Mouse (Mus musculus) G1E (cell line): ENCODE results near the gene Scaf4. TPM values are rescaled to one million over a fixed set of nuclear protein-coding genes. Genes with fewer than 3 reads are reported as not detected.
"Not testable (repeated sequence)": the region's sequence is repeated elsewhere in the genome, so short reads cannot be mapped to it uniquely, and the experiment has no call there.

Experiments
- ATAC-seq: 2 replicates; pipeline ENCODE4 v1.8.0; 2016; ENCODE audit warnings: mild to moderate bottlenecking; ENCODE audit not compliant: insufficient number of reproducible peaks, poor library complexity, low FRiP score, severe bottlenecking; ENCODE audit errors: extremely low read depth
- DNase-seq: peaks from one replicate; pipeline ENCODE4 v3.0.0; 2012; ENCODE audit warnings: low spot score
- H3K27me3 ChIP-seq: 2 replicates; pipeline ENCODE4 v1.6.1; 2012; ENCODE audit warnings: mild to moderate bottlenecking, low read length, inconsistent platforms; ENCODE audit not compliant: insufficient read depth
- H3K36me3 ChIP-seq: replicated peaks from 2 replicates; pipeline ENCODE3; 2012; ENCODE audit warnings: mild to moderate bottlenecking, inconsistent platforms
- H3K4me1 ChIP-seq: 2 replicates; pipeline ENCODE4 v1.6.1; 2012; ENCODE audit warnings: low read depth, low read length, inconsistent platforms, mixed read lengths; ENCODE audit not compliant: insufficient read depth
- H3K4me3 ChIP-seq: 2 replicates; pipeline ENCODE4 v1.5.1; 2012; ENCODE audit warnings: low read depth, mild to moderate bottlenecking, inconsistent platforms, low read length, moderate library complexity, mixed read lengths
- H3K9me3 ChIP-seq: replicated peaks from 2 replicates; pipeline ENCODE4 v1.6.1; 2012; ENCODE audit warnings: inconsistent platforms
- CTCF ChIP-seq: IDR thresholded peaks from 2 replicates; pipeline ENCODE4 v1.5.1; 2012; ENCODE audit warnings: low read depth, low read length, inconsistent platforms, mixed read lengths
- GATA1 ChIP-seq: IDR thresholded peaks from 2 replicates; pipeline ENCODE4 v1.6.1; 2012; ENCODE audit warnings: borderline replicate concordance, low read length, inconsistent platforms, mixed read lengths
- GATA2 ChIP-seq: IDR thresholded peaks from 2 replicates; pipeline ENCODE4 v1.6.1; 2012; ENCODE audit warnings: low read depth, low read length, inconsistent platforms, borderline replicate concordance
- POLR2AphosphoS5 ChIP-seq: IDR thresholded peaks from 2 replicates; pipeline ENCODE4 v1.6.1; 2012; ENCODE audit warnings: low read depth, low read length, inconsistent platforms; ENCODE audit not compliant: insufficient replicate concordance
- TAL1 ChIP-seq: conservative IDR thresholded peaks from 2 replicates; pipeline ENCODE4 v1.6.1; 2012; ENCODE audit warnings: low read depth, low read length, inconsistent platforms, mixed read lengths
- polyA plus RNA-seq: library from polyadenylated mRNA; stranded (reverse); fragments of >175 nt; gene quantifications from 2 replicates; pipeline ENCODE4 v1.2.3, GENCODE M21; 2012
- total RNA-seq, 2 experiments: library from RNA; stranded (forward) in 1 of 2; stranded (reverse) in 1 of 2; fragments of 200-1000 nt in 1 of 2; fragments of >200 nt in 1 of 2; fragmentation: Nextera tagmentation in 1 of 2; gene quantifications; 2 replicates each; pipeline ENCODE4 v1.2.3; 2014 to 2017

The Scaf4 gene
- total and polyA plus RNA-seq, 3 experiments, result 14.8 to 215 (median 186) TPM

DNA sequence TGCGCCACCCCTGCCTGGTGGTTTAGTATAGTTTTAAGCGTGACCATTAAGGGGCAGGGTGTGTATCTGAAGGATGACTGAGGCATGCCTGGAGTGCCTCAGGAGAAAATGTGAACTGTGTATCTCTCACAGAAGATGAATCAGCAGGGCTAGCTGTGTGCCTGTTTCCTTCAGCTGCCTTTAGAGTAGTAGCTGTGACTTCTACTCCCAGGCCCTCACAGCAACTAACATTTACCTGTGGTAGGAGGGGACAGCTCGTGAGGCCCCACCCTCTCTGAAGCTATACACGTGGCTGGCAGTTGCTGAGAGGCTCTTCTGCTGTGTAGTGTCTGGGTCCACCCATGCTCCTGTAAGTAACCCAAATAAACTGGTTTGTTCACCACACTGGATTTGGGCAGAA, 66.4 kb downstream of the Scaf4 start:
- H3K27me3 ChIP-seq, result no peaks in the 10 kb centered on the region
- DNase-seq, result no peak
- no peak for ATAC-seq
- TF ChIP-seq CTCF (no peak), GATA2 (no peak), GATA1 (no peak), POLR2AphosphoS5 (no peak), TAL1 (no peak)
- no peak overlapping the region for H3K4me3 ChIP-seq
- peaks cover 28% of the 10 kb centered on the region for H3K4me1 ChIP-seq
- no peaks in the 10 kb centered on the region for H3K9me3 ChIP-seq
- H3K36me3 ChIP-seq, result peaks cover 8% of the 10 kb centered on the region

DNA sequence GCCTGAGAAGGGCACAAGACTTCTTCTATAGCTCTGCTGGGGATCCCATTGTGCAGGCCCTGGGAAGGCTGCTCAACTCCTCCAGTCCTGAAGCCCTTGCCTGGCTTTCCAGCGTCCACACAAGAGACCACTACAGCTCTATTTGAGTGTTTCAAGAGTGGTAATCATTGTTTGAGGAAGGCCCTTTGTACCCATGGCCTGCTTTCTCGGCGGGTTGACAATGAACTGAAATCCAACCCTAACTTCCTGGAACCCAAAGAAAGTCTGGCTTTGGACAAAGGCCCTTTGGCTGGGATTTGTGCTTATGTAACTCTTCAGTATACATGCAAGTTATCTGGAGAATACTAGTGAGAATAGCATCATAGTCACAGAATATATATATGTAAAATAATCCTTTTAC, 66.9 kb downstream of the Scaf4 start:
- Histone ChIP-seq H3K27me3 (no peaks in the 10 kb centered on the region), H3K36me3 (peaks cover 2% of the 10 kb centered on the region), H3K4me3 (no peak overlapping the region), H3K4me1 (peaks cover 23% of the 10 kb centered on the region), H3K9me3 (no peaks in the 10 kb centered on the region)
- no peak for TF ChIP-seq GATA1
- TF ChIP-seq TAL1, result no peak
- no peak for TF ChIP-seq GATA2
- no peak for TF ChIP-seq POLR2AphosphoS5
- no peak for TF ChIP-seq CTCF
- no peak for ATAC-seq
- DNase-seq, result no peak

DNA sequence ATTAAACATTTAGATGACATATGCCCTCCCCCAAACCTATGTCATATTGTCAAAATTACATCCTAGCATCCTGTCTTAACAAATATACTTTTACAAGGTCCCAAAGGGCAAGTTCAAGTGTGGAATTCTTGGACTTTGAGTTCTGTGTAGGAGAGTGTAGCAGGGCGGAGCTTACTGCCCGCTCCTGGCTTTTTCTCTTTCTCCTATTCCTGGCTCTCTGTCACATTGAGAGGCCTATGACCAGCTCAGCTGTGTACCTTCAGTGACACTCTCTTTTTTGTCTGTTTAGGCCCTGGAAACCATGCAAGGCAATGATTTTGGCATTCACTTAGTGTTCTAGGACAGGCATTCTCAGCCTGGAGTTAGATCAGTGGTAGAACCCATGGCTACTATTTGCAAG, 67.9 kb downstream of the Scaf4 start:
- DNase-seq (no peak), ATAC-seq (no peak)
- Histone ChIP-seq H3K9me3 (no peaks in the 10 kb centered on the region), H3K27me3 (peaks cover 6% of the 10 kb centered on the region), H3K4me3 (no peak overlapping the region), H3K36me3 (no peaks in the 10 kb centered on the region), H3K4me1 (peaks cover 21% of the 10 kb centered on the region)
- TF ChIP-seq POLR2AphosphoS5 (no peak), CTCF (no peak), TAL1 (no peak), GATA2 (no peak), GATA1 (no peak)

DNA sequence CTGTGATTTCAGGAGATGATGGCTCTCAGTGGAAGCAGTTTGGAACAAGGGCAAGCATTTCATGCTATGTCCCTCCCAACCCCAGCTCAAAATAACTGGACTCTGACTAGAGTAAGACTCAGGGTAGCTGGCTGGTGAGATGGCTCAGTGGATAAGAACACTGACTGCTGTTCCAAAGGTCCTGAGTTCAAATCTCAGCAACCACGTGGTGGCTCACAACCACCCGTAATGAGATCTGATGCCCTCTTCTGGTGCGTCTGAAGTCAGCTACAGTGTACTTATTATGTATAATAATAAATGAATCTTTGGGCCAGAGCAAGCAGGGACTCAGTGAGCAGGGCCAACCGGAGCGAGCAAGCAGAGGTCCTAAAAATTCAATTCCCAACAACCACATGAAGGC, 68.4 kb downstream of the Scaf4 start:
- H3K4me3 ChIP-seq, H3K36me3 ChIP-seq, ATAC-seq, H3K9me3 ChIP-seq, H3K27me3 ChIP-seq, DNase-seq: not testable (repeated sequence)
- H3K4me1 ChIP-seq, result peaks cover 21% of the 10 kb centered on the region

DNA sequence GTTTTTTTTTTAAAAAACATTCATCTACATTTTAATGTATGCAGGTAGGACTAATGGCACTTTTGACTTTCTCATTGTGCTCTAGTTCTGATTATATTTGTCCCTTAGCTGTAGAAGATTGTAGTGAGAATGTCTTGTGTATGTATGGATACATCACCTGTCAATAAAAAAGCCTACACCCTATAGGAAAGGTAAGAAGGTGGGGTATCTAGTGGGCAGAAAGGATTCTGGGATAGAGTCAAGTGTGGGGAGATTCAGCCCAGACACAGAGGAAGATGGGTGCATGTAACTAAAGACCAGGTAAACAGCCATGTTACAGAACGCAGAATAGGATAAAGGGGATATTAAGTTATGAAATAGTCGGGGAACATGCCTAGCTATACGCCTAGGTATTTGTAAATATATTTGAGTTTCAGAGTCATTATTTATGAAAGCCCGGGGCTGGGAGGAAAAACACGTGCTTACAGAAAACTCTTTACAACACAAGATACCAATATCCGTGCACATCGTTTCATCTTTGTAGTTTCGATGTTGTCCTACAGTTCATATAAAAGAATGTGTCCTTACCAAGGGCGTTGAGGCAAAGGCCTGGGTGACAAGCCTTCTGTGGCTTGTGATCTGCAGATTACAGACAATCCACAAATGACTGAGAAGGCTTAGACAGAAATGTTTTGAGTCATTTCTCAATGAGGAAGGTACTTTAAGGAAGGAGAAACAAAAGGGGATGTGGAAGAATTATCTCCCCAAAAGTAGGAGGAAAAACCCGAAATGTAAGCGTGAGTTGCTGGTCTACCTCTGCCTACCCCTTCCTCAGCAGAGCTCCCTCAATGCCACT, 69.4 kb downstream of the Scaf4 start:
- Histone ChIP-seq H3K36me3 (no peaks in the 10 kb centered on the region), H3K27me3 (peaks cover 14% of the 10 kb centered on the region), H3K9me3 (no peaks in the 10 kb centered on the region), H3K4me1 (peaks cover 18% of the 10 kb centered on the region), H3K4me3 (no peak overlapping the region)
- ATAC-seq (no peak), DNase-seq (no peak)
- TF ChIP-seq GATA1, result no peak
- TF ChIP-seq POLR2AphosphoS5, result no peak
- no peak for TF ChIP-seq CTCF
- no peak for TF ChIP-seq TAL1
- no peak for TF ChIP-seq GATA2

DNA sequence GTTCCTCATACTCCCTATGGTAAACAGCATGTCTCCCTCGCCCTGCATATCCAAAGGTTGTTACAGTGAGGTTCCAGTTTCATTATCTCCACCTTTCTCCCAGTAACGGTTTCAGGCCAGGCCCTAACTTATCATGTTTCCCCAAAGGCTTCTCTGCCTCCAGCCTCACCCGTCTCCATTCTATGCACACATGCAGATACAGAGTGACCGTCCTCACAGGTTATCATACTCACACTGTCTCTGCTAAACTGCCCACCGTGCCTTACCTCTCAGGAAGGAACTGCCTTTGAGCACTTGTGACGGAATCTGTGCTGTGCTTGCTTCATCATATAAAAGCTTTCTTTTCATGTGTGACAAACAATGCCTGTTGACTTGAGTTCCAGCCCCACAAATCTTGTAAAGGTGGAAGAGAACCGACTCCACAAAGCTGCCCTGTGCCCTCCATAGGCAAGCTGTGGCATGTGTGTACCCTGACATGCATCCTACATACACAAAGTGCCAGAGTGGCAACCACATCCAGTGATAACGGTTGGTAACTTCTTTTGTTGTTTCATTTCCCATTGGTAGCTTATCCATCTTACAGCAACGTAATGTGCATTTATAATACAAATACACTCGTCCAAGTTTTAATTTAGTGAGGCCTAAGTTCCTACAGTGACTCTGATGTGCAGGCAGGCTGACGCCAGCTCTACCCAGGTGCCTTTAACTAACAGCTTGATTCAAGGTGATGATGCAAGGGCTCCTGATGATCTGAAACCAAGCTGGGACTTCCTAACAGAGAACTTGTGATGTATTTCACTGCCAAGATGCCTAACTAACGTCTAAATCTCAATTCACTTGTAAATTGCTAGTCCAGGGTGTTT, 70.6 kb downstream of the Scaf4 start:
- Histone ChIP-seq H3K9me3 (no peaks in the 10 kb centered on the region), H3K4me3 (no peak overlapping the region), H3K27me3 (peaks cover 21% of the 10 kb centered on the region), H3K4me1 (peaks cover 13% of the 10 kb centered on the region), H3K36me3 (no peaks in the 10 kb centered on the region)
- DNase-seq (no peak), ATAC-seq (no peak)
- no peak for TF ChIP-seq CTCF
- no peak for TF ChIP-seq POLR2AphosphoS5
- no peak for TF ChIP-seq GATA2
- TF ChIP-seq TAL1, result no peak
- TF ChIP-seq GATA1, result no peak
